Mouse (Mus musculus) intestine, embryonic 14.5 days (tissue): ENCODE data around the gene Orai1. TPM values are rescaled to one million over a fixed set of nuclear protein-coding genes. Genes with fewer than 3 reads are reported as not detected.
A peak's percentile ranks its signal among the peaks of the same experiment; 100 is the strongest.

Experiments
- ATAC-seq: fragments of 200-750 bp; cut with Nextera tagmentation; replicated peaks from 2 replicates; pipeline ENCODE4 v1.8.0; 2017; ENCODE audit warnings: low read depth, moderate number of reproducible peaks, moderate TSS enrichment, moderate library complexity; ENCODE audit not compliant: low FRiP score, low TSS enrichment
- DNase-seq: peaks from one replicate; pipeline ENCODE4 v3.0.0-alpha.2; 2018; ENCODE audit warnings: low spot score
- H3K27ac ChIP-seq: fragments of 300-500 bp; sonication (generic); 2 replicates; pipeline ENCODE4 v1.5.1; 2014; ENCODE audit warnings: low read depth, mild to moderate bottlenecking, control low read depth
- H3K27me3 ChIP-seq: fragments of 300-500 bp; sonication (generic); replicated peaks from 2 replicates; pipeline ENCODE4 v1.6.1; 2014; ENCODE audit warnings: low read length, control low read depth; ENCODE audit not compliant: control insufficient read depth, insufficient read depth
- H3K36me3 ChIP-seq: fragments of 300-500 bp; sonication (generic); 2 replicates; pipeline ENCODE4 v1.6.1; 2014; ENCODE audit warnings: low read length, control low read depth; ENCODE audit not compliant: control insufficient read depth, insufficient read depth
- H3K4me1 ChIP-seq: fragments of 300-500 bp; sonication (generic); replicated peaks from 2 replicates; pipeline ENCODE4 v1.6.1; 2014; ENCODE audit warnings: low read length, control low read depth, mixed read lengths; ENCODE audit not compliant: control insufficient read depth, insufficient read depth
- H3K4me2 ChIP-seq: fragments of 300-500 bp; sonication (generic); 2 replicates; pipeline ENCODE4 v1.6.1; 2014; ENCODE audit warnings: low read length
- H3K4me3 ChIP-seq: fragments of 300-500 bp; sonication (generic); 2 replicates; pipeline ENCODE4 v1.5.1; 2014; ENCODE audit warnings: low read depth, low read length, control low read depth, mixed read lengths
- H3K9ac ChIP-seq: fragments of 300-500 bp; sonication (generic); 2 replicates; pipeline ENCODE4 v1.6.1; 2014; ENCODE audit warnings: mild to moderate bottlenecking, low read length
- H3K9me3 ChIP-seq: fragments of 300-500 bp; sonication (generic); 2 replicates; pipeline ENCODE4 v1.6.1; 2016; ENCODE audit warnings: low read length, control low read depth; ENCODE audit not compliant: control insufficient read depth
- WGBS: fragments of 180-500 bp; shearing (Covaris S2); extraction: QIAGEN DNeasy Blood & Tissue Kit; methylation state at CpG from one replicate; pipeline ENCODE4 v1.1.7; 2014; 5-methylcytosine and 5-hydroxymethylcytosine counted together
- polyA plus RNA-seq: library from polyadenylated mRNA; unstranded; fragments of >200 nt; fragmentation: Nextera tagmentation; extraction: Ambion mirVana; gene quantifications from 2 replicates; pipeline ENCODE4 v1.2.1, GENCODE M21; 2014

The Orai1 gene
- polyA plus RNA-seq, 1 experiment from 2014 or later: 17.7 TPM

DNA sequence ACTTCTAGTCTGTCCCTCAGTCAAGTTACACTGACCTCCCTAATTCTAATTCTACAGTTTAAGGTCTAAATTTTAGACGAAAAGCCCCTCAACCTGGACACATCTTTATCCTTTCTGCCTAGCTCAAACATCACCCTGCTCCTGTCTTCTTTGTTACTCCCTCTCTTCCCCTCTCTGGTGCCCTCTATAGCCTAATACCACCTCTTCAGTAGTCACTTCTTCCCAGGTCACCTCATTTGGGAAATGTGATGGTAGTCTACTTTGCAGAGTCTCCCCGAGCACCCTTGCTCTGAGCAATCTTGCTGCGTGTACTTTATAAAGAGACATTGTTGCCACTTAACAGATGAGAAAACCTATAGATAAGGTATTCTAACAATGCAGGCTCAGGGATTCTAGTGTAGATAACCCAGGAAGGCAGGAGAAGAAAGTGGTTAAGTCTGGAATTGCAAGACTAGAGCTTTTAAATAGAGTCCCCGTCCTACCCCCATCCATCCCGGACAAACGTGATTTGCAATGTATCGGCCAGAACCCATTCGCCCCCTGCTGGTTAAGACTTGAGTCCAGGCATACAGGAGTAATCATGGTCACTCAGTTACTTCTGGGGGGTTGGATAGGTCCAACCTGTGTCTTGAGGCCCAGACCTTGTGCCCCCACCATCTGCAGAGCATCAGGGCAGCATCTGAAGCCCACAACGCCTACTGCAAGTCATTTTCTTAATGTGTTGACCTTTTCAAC, 30.9 kb downstream of the Orai1 start:
- peak; percentile 74 for DNase-seq
- no peak overlapping the region for H3K9ac ChIP-seq
- WGBS: 28% methylated on average over 9 of the region's 9 CpGs
- peaks cover 8% of the 10 kb centered on the region for H3K4me1 ChIP-seq
- no peaks in the 10 kb centered on the region for H3K36me3 ChIP-seq
- H3K4me2 ChIP-seq: no peak overlapping the region
- H3K9me3 ChIP-seq: no peaks in the 10 kb centered on the region
- H3K27me3 ChIP-seq: no peaks in the 10 kb centered on the region
- H3K4me3 ChIP-seq: no peak overlapping the region
- ATAC-seq: peak; percentile 52; the same call in 1 of the 2 replicates
- no peak overlapping the region for H3K27ac ChIP-seq

DNA sequence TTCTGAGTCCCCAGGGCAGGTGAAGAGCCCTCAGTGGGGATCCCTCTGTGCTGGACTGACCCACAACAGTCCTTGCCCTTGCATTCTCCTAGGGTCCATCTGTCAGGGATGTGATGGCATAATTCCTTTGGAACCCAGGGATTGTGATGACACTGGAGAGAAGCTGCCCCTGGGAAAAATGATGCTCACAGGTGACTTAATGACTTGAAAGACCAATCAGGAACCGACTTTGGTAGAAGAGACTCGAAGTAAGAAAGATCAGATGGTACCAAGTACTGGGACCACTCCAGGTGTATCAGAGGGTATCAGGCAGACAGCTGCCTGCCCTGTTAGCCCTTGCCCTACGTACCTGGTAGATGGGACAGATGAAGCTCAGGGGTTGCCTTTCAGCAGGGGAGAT, 32.0 kb downstream of the Orai1 start, which contains the start of gene Morn3:
Morn3 (minus strand) TSS at position 101 of the 400 bp plus-strand sequence.
- Histone ChIP-seq H3K27me3 (no peaks in the 10 kb centered on the region), H3K27ac (no peak within 1 kb of the TSS), H3K36me3 (no peaks in the 10 kb centered on the region), H3K4me1 (peaks cover 8% of the 10 kb centered on the region), H3K9me3 (no peaks in the 10 kb centered on the region), H3K4me3 (no peak within 1 kb of the TSS), H3K4me2 (no peak within 1 kb of the TSS), H3K9ac (no peak within 1 kb of the TSS)
- 76% methylated on average over 3 of the region's 3 CpGs for WGBS
- DNase-seq: no peak
- ATAC-seq: no peak

DNA sequence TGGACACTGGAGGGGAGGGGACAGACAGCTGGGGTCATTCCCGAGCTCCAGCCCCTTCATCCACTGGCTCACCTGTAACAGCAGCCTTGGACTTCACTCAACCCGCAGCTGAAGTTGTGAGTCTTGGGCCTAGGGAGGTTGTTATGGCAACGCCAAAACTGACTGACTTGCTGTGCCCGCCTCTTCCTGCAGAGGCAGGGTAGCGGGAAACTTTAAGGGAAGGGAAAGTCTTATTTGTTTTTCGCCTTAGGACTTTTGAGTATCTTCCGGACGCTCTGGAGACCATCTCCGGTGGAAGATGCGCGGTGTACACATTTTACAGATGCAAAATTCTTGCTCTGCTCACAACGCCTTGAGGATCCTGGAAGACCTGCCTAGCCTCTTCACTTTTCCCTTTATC, 34.4 kb downstream of the Orai1 start:
- Histone ChIP-seq H3K4me1 (peaks cover 8% of the 10 kb centered on the region), H3K27me3 (no peaks in the 10 kb centered on the region), H3K9ac (peak overlapping the region; percentile 29; the same call in 1 of the 2 replicates), H3K9me3 (no peaks in the 10 kb centered on the region), H3K27ac (no peak overlapping the region; the same call in 1 of the 2 replicates), H3K4me3 (peak overlapping the region; percentile 16), H3K36me3 (no peaks in the 10 kb centered on the region), H3K4me2 (peak overlapping the region; percentile 51)
- WGBS: 3% methylated on average over 12 of the region's 12 CpGs
- ATAC-seq (no peak), DNase-seq (no peak)

DNA sequence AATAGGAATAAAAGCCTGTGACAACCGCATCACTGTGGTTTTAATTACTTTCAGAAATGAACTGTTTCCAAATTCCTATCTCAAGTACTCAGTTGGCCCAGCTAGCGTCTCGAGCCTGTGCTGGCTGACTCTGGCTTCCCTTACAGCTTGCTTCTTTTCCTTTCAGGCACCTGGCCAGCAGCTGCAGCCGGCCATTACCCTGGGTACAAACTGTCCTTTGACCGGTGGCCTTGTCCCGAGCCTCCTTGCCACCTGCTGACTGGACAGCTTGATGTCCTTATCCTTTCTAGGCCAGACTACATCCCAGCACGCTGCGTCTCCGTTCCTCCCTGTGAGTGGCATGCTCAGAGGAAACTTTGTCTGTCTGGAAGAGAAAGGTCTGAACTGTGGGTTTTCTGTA, 36.0 kb downstream of the Orai1 start:
- Histone ChIP-seq H3K27me3 (no peaks in the 10 kb centered on the region), H3K4me3 (no peak overlapping the region), H3K36me3 (no peaks in the 10 kb centered on the region), H3K4me2 (no peak overlapping the region), H3K9ac (no peak overlapping the region), H3K27ac (no peak overlapping the region), H3K4me1 (peaks cover 8% of the 10 kb centered on the region), H3K9me3 (no peaks in the 10 kb centered on the region)
- ATAC-seq (no peak), DNase-seq (no peak)
- WGBS: 91% methylated on average over 9 of the region's 9 CpGs

DNA sequence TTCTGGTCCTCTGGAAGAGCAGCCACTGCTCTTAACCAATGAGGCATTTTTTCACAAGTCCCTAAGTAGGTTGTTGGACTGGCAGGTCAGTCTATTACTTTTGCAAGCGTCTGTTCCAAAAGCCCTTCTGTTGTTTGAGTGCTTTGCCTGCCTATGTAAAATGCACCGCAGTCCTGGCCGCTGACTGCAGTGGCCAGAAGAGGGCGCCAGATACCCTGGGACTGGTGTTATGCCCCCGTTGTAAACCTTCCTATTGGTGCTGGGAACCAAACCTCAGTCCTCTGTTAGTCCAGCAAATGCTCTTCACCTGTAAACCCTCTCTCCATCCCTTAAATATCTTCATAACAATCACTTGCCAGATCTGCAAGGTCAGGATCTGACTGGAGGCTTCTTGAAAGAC, 36.9 kb downstream of the Orai1 start:
- Histone ChIP-seq H3K9ac (no peak overlapping the region), H3K9me3 (no peaks in the 10 kb centered on the region), H3K36me3 (no peaks in the 10 kb centered on the region), H3K4me1 (peaks cover 8% of the 10 kb centered on the region), H3K27me3 (no peaks in the 10 kb centered on the region), H3K4me3 (no peak overlapping the region), H3K4me2 (no peak overlapping the region), H3K27ac (no peak overlapping the region)
- ATAC-seq (no peak), DNase-seq (no peak)
- WGBS: 86% methylated on average over 5 of the region's 5 CpGs

DNA sequence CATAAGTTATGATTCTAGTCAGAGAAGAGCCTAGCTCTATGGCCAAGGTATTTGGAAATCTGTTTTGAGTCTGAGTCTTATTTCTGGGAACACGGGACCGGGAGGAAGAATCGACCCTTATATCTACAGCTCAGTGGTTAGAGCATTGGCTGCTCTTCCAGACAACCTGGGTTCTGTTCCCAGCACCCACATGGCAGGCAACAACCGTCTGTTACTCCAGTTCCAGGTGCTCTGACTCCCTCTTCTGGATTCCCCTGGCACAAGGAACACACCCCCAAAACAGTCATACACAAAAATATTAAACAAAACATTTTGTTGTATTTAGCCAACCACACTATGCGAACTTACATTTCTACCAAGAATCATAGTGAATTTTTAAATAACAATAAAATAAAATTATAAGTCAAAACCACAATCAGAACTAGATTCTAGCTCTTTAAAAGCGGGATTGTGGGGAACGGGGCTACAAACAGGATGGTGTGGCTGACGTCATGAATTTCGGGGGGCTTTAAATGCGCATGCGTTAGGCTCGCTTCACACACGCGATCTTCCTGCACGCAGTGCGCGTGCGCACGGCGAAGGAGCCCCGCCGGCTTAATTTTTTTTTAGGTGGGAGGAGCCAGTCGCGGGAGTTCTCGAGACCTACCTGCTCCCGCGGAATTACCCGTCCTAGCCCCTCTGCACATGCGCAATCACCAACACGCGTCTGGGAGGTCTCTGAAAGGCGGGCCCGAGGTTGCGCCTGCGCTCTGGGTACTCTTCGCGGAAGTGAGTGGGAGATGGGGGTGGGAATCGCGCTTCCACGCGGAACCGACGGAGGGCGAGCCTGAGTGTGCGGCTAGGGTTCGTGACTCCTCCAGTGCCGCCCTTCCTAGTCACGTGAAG, 42.7 kb downstream of the Orai1 start:
- Histone ChIP-seq H3K4me1 (no peaks in the 10 kb centered on the region; the same call in 1 of the 2 replicates), H3K27ac (peak overlapping the region; percentile 8; the same call in 1 of the 2 replicates), H3K36me3 (no peaks in the 10 kb centered on the region), H3K9ac (peak overlapping the region; percentile 37), H3K27me3 (no peaks in the 10 kb centered on the region), H3K4me2 (peak overlapping the region; percentile 43), H3K9me3 (no peaks in the 10 kb centered on the region), H3K4me3 (peak overlapping the region; percentile 35)
- DNase-seq (peak; percentile 98), ATAC-seq (peak; percentile 88)
- WGBS: 8% methylated on average over 48 of the region's 48 CpGs

DNA sequence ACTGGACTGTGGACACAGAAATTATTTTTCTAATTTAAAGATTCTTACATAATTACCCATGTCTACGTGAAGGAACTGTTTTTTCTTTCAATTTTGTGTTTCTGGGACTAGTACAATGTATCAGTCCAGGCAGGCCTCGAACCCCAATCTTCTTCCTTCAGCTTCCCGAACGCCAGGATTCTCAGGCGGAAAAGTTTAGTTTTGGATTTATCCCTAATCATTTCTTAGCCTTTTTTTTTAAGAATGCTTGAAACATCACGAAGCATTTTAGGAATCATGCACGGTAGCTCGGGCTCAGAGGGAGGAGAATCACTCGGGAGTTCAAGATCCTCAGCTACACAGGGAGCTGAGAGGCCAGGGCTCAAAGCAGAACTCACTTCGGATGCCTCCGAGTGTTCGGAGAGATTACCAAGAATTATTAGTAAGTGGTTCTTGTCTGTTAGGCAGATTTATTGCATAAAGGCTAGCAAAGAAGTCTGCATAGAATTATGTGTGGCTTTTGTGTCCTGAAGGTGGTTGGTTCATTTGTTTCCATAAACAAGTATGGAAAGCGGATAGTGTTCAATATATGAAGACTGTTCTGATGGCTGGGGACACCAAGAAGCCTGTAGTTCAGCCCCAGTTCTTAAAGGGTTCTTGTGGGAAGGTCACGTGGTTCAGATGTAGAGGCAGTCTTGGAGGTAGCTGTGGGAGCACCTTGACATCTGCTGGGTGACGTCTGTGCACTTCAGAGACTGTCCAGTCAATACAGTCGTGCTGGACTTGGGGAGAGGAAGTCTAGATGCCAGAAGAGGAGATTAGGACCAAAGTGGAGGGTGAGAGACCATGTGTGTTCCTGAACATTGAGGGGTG, 43.6 kb downstream of the Orai1 start:
- H3K9ac ChIP-seq: peak overlapping the region; percentile 37
- peak overlapping the region; percentile 35 for H3K4me3 ChIP-seq
- peak overlapping the region; percentile 8; the same call in 1 of the 2 replicates for H3K27ac ChIP-seq
- ATAC-seq (no peak), DNase-seq (no peak)
- no peaks in the 10 kb centered on the region for H3K27me3 ChIP-seq
- 33% methylated on average over 16 of the region's 16 CpGs for WGBS
- no peaks in the 10 kb centered on the region; the same call in 1 of the 2 replicates for H3K4me1 ChIP-seq
- H3K9me3 ChIP-seq: no peaks in the 10 kb centered on the region
- no peaks in the 10 kb centered on the region for H3K36me3 ChIP-seq
- peak overlapping the region; percentile 43 for H3K4me2 ChIP-seq
